Mouse (Mus musculus) thymus, postnatal 25 days (tissue): ENCODE measurements around the gene Tmem259.
A peak's percentile ranks its signal among the peaks of the same experiment; 100 is the strongest.

Experiments used
- DNase-seq: peaks from one replicate; pipeline ENCODE4 v3.0.0; 2022

Tmem259 gene

GRCm38 (mm10) chr10:80015583-80015982 is 31.5 kb upstream of the Tmem259 start:
- no peak for DNase-seq

DNA sequence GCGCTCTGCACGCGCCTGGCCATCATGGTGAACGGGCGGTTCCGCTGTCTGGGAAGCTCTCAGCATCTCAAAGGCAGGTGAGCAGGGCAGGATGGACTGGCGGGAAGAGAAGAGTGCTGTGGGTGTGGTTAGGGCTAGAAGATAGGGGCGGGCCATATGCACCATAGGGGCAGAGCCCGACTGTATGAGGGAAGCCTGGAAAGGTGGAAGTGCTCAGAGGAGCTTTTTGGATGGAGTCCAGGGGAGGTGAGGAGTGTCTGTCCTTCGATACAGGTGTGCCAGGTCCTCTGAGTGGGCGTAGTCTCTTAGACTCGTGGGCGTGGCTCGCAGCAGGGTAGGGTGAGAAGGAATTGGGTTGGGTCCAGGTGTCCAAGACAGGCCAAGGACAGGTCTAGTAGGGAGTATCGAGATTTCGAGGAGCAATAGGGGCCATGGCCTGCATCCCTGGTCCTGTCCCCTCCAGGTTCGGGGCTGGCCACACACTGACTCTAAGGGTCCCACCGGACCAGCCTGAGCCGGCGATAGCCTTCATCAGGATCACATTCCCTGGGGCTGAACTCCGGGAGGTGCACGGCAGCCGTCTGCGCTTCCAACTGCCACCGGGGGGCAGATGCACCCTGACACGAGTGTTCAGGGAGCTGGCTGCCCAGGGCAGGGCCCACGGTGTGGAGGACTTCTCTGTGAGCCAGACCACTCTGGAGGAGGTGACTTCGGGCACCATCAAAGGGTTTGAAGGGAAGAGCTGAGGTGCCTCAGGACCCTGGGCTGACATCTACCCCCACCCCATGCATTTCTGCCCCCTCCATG is 30.6 kb upstream of the Tmem259 start:
- peak; percentile 57 for DNase-seq

DNA sequence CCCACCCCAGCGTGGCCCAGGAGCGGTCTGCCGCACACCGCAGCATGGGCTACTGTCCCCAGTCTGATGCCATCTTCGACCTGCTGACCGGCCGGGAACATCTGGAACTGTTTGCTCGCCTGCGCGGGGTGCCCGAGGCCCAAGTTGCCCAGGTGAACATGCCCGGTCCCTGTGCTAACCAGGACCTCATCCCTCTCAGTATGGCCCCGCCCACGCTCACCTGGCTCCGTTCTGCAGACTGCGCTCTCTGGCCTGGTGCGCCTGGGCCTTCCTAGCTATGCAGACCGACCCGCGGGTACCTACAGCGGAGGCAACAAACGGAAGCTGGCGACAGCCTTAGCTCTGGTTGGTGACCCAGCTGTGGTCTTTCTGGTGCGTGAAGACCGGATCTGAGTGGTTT is 29.5 kb upstream of the Tmem259 start:
- DNase-seq = no peak

GRCm38 (mm10) chr10:80011740-80012139 is 27.6 kb upstream of the Tmem259 start:
- DNase-seq = no peak

DNA sequence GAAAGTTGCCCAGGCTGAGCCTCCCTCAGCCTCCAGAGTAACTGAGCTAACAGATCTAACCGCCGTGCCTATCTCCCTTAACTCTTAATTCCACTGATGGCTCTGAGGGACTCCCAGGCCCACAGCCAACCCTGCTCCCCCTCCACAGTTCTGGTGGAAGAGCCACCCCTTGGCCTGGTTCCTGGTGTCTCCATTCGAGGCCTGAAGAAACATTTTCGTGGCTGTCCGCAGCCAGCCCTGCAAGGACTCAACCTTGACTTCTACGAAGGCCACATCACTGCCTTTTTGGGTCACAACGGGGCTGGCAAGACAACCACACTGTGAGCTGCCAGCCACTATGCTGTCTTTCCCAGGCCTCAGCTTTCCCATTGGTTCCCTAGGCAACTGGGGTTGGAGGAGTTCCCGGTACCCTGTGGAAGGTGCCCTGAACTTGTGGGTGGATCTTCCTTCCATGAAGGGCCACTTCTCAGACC is 20.1 kb upstream of the Tmem259 start:
- DNase-seq = no peak

DNA sequence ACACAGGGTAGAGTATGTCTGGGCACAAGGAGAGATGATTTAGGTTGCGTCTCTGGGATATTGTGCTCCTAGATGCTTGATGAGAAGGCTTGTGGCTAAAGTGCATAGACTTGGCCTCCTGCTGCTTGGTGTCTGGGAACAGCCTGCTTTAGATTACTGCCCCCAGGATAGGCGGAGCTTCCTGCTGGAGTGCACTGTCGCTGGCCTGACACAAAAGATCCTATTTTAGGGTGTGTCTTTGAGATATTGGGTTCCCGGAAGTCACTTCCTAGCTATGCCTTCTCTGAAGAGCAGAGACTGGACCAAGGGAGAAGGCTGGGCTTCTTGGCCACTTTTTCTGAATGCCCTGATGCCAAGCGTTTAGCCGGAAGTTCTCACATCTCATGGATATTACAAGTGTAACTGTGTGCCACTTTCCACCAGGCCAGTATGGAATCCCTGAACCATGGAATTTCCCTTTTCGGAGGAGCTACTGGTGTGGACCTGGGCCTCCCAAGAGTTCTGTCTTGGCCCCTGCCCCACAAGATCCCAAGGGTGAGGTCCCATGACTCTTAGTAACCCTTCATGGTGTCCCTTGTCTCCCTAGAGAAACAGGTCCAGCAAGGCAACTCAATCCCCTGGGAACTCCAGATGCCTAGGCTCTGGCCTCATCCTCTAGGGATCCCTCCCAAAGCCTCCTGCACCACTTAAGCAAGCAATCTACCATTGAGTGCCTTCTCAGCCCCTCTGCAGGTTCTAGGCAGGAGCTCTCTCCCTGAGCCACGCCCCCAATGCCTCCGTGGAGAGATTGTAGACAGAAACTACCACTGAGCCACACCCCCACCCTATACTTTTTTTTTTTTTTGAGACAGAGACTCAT is 19.5 kb upstream of the Tmem259 start:
- DNase-seq = no peak

- no peak for DNase-seq
Measured at GRCm38 (mm10) chr10:80002829-80003228, 18.7 kb upstream of the Tmem259 start.

GRCm38 (mm10) chr10:80001945-80002344 is 17.8 kb upstream of the Tmem259 start:
- no peak for DNase-seq

DNA sequence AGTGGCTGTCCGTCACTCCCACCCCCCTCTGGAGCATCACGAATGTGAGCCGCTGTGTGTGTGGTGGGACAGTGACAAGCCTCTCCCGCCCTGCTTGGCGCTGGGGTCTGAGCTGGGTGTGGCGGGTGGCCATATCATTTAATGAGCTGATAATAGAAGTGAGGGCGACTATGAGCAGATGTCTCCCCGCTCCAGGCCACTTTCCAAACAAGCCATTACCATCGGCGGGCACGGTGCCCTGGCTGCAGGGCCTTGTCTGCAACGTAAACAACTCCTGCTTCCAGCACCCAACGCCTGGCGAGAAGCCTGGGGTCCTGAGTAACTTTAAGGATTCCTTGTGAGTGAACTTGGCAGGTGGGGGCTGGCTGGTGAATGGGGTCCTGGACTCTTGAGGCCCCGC is 13.7 kb upstream of the Tmem259 start:
- DNase-seq = no peak

- DNase-seq = peak; percentile 81
Measured at GRCm38 (mm10) chr10:79997034-79997760, 13.1 kb upstream of the Tmem259 start.

GRCm38 (mm10) chr10:79996272-79997033 is 12.3 kb upstream of the Tmem259 start, which contains the start of gene Abca7:
TSS of gene Abca7 (plus strand) at chr10:79996494.
- DNase-seq = peak; percentile 99

DNA sequence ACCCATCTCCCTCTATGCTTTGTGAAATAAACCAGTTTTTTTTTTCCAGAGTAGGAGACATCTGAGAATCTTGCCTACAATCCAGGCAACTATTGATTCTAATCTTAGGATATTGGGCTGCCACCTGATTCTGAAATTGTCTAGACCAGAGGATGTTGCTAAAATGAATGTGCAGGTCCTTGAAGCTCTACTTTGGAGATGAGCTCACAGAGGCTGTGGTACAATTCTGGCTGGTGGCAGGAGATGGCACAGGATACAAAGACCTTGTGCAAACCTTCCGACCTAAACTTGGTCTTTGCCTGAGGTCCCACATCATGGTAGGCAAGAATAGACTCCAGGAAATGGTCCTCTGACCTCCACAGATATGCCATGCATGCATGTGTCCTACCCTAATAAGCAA is 11.5 kb upstream of the Tmem259 start:
- no peak for DNase-seq

DNA sequence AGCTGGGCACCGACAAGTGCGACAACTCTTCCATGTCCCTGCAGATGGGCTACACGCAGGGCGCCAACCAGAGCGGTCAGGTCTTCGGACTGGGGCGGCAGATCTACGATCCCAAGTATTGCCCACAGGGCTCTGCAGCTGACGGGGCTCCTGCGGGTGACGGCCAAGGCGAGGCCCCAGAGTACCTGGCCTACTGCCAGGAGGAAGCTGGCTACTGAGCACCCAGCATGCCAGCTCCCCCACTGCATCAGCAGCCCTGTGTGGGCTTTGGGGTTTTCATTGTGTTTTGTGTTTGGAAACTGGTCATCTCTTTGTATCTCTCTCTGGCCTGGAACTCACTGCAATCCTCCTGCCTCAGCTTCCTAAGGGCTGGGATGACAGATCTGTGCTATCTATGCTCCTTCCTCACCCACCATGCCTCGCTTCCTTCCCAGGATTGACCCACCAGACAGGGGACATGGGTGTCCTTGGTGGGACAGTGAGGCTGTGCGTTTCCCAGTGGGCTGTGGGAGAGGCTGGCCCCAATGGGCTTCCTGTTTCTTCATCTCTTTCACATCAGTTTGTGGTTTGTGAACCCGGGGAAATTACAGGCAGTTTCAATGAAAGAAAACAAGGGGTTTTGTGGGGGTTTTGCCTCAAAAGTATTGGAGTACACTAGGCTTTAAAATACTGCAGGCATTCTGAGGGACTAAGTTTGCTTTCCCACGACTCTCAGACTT is 10.4 kb upstream of the Tmem259 start:
- peak; percentile 52 for DNase-seq

- DNase-seq = no peak
Measured at GRCm38 (mm10) chr10:79991548-79991947, 7.4 kb upstream of the Tmem259 start.

DNA sequence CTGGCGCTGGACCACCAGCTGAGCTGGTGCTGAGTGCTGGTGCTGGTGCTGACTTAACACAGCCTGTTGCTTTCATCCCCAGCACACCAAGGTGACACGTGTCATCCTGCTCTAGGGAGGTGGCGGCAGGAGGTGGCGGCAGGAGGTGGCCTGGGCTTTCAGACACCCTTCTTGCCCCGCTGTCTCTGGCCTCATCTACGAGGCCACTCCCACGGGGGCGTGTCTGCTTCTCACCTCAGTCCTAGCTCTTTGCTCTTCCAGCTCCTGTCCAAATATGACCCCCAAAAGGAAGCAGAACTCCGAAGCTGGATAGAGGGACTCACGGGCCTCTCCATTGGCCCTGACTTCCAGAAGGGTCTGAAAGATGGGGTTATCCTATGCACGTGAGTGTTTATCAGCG is 7.0 kb upstream of the Tmem259 start:
- DNase-seq = no peak

DNA sequence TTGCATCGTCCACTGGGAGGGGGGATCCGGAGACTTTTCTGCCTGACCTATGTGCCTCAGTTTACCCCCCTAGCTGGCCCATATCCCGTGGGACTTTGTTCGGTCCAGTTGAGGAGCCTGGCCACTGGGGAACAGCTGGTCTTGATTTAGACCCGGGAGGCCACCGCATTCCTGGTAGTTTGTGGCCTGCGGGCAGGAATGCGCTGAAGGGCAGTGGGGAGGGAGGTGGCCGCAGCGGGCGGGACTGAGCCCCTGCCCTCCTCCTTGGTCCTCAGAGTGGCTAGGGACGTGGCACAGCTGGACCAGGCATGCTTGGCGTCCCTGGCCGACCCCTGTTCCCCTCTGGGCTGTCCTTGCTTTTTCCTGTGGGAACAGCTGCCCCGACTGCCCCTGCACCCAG is 5.7 kb upstream of the Tmem259 start:
- DNase-seq = no peak

GRCm38 (mm10) chr10:79989272-79989786 is 5.2 kb upstream of the Tmem259 start:
- DNase-seq = no peak

DNA sequence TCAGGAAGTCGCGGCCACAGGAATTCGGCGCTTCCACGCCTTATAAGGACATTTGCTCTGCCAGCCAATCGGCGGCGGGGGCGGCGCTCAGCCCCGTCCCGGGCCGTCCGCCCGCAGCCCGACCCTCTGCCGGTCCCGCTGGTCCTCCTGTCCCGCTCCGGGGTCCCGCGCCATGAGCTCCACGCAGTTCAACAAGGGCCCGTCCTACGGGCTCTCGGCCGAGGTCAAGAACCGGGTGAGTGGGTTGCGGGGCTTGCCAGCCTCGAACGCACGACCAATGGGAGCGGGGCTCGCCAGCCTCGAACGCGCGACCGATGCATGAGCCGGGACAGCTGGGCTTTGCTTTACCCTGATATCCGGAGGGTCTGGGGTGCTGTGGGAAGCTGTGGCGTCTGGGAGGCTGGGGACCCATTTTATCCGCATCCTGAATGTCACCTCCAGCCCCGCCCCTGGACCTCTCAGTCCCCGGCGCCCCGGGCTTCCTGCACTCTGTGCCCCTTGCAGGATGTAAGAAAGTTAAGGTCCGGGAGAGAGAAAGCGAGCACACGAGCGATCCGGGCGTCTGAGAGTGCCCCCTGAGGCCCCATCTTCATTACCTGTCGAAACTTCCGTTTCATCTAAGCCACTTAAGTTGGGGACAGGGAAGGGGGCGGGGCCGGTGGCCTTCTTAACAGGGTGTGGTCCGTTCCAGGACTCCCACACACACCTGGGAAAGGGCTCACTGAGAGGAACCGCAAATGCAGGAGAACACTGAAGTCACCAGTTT is 4.6 kb upstream of the Tmem259 start, which contains the start of gene Cnn2:
Cnn2 (plus strand) TSS at position 79 of the 766 bp plus-strand sequence.
- DNase-seq = peak; percentile 75

- DNase-seq = no peak
Measured at GRCm38 (mm10) chr10:79987771-79988505, 3.8 kb upstream of the Tmem259 start.

DNA sequence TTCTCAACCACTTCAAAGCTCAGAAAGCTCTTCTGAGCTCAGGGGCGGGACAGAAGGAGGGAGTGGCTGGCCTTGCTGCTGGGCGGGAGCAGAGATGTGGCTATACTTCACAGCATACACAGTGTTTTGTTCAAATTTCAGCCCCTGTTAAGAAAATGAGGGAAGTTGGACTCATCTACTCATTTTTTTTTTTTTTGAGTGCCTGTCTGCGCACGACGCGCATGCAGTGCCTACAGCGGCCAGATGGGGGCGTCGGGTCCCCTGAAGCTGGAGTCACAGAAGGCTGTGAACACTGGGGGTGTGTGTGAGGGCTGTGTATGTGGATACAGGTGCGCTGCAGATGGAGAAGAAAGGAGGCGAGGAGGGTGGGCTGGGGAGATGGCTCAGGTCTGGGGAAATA is 2.8 kb upstream of the Tmem259 start:
- peak; percentile 93 for DNase-seq
